Mouse (Mus musculus) hematopoietic stem cell, adult 5-6 weeks (primary cell): ENCODE data around the gene Wdr25. TPM values are rescaled to one million over a fixed set of nuclear protein-coding genes. Genes with fewer than 3 reads are reported as not detected.

Source experiments
- ATAC-seq, 2 experiments: fragments of 125-278 bp in 1 of 2; replicated peaks in 1 of 2; 2 replicates each; pipeline ENCODE4 v1.8.0; 2016 to 2017; ENCODE audit warnings: inconsistent platforms in 2 of 2, mild to moderate bottlenecking in 2 of 2, moderate number of reproducible peaks in 2 of 2, low read depth in 1 of 2, moderate TSS enrichment in 1 of 2; ENCODE audit not compliant: low FRiP score in 2 of 2, poor library complexity in 2 of 2, severe bottlenecking in 2 of 2, insufficient read depth in 1 of 2, low TSS enrichment in 1 of 2
- total RNA-seq: library from RNA; stranded (forward); fragments of 172-1452, 232-1000 nt; gene quantifications from 2 replicates; pipeline ENCODE4 v1.2.3, GENCODE M21; 2017

The Wdr25 gene
- total RNA-seq, 1 experiment from 2014 or later, result 7.6 TPM

DNA sequence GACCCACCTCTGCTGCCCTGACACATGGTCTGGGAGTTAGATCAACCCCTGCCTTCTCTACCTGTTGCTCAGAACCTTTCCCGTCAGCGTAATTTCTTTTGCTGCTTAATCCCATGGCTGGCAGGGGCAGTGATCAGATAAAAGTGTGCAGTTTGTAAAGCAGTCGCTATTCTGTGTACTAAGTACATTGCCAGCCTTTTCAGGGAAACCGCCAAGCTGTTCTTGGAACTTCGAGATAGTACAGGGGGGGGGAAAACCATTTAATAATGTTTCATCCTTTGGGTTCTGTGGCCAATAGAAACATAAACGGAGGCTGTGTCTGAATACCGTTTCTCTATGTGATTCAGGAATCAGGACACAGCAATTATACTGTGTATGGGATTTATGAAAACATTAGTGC, 65.1 kb downstream of the Wdr25 start:
- ATAC-seq, result no peak

DNA sequence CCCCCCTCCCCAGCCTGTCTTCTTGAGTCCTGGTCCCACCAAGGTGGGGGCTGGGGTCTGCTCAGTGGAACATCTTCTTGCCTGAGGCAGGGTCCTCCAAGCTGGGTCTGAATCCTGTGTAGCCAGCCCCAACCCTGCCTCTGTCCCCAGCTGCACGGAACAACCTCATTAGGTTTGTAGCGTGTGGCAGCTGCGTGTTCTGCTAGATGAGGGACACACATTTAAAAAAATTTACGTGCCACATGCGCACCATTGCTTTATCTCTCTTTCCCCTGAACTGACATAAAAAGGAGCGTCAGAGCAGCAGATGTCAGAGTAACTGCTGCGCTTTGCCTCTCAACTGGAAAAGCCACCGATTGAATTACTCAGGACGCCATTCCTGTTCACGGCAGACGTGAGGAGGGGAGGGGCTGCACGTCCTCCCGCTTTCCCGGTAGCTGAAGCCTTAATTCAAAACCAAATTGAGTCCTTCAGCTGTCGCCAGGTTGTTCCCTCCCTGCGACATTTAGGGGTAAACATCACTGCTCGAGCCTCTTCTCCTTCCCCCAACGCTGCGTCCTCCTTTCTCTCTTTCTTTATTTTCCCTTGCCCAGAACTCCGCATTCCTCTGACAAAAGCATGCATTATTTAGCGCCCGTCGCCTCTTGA, 65.7 kb downstream of the Wdr25 start:
- ATAC-seq, result no peak

DNA sequence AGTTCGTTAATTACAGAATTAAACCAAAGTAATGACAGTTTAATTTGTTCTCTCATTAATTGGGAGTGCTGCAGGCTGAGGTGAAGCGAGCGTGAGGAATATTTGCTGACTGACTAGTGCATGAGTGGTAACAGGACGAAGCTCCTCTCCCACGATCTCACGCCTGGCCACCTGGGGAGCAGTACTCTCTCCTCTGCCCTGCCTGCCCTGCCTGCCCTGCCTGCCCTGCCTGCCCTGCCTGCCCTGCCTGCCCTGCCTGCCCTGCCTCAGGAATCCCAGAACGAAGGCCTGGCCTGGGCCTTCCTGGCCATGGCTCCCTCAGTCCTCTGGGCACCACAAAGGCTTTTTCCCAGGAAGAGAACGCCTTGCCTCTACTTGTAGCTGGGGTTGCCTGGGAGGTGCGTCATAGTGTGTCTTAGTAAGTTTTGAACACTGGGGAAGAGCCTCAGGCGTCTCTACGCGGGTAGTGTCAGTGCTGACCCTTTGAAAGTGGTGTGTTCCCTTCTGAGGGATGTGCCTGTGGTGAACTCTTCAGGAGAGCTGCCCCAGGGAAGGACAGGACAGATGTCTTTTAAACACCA, 66.3 kb downstream of the Wdr25 start:
- ATAC-seq, result no peak

DNA sequence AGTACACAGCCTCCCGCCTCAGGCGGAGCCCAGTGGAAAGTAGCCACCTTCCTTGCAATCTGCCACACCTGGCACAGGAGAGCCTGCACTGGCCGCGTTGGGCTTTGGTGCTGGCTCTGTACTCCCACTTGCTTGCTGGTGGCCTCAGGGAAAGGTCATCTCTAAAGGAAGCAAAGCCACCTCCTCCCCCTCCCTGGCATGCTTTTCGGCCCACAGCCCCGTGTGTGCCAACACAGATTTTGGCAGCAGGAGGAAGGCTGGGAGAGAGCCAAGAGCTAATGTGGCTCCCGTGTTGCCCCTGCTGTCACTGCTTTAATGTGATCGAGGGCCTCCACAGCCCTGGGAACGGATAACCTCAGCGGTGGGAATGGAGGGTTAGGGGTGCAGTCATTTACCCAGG, 66.8 kb downstream of the Wdr25 start:
- ATAC-seq, result no peak

DNA sequence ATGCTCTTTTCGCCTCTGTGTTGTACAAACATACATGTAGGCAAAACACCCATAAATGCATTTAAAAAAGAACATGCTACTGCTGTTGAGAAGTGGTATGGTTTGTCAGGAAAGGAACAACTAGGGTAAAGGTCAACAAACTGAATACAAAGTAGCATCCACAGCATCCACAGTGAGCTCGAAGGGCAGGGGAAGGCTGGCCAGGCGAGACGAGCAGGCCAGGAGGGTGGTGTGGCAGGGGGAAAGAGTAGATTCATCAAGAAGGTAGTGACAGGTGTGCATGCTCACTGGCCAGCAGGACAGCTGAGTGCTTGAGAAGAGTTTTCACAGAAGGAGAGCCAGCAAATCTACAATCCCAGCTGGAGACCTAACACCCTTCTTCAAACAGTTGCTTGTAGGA, 74.2 kb downstream of the Wdr25 start:
- no peak for ATAC-seq

DNA sequence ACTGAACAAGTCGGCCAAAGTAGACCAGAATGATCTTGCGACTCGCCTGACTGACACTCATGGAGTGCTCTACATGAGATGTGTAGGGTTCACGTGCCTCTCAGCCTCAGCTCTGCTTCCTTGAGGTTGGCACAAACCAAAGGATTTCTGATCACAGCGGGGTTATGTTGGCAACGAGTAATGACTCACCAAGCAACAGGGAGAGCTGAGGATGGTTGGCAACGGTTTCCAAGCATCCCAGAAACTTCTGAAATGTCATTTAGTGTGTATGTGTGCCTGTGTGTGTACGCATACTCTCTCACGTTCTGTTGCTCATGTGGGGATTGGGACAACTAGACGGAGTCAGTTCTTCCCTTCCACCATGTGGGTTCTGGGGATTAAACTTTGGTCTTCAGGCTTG, 74.6 kb downstream of the Wdr25 start:
- no peak for ATAC-seq

DNA sequence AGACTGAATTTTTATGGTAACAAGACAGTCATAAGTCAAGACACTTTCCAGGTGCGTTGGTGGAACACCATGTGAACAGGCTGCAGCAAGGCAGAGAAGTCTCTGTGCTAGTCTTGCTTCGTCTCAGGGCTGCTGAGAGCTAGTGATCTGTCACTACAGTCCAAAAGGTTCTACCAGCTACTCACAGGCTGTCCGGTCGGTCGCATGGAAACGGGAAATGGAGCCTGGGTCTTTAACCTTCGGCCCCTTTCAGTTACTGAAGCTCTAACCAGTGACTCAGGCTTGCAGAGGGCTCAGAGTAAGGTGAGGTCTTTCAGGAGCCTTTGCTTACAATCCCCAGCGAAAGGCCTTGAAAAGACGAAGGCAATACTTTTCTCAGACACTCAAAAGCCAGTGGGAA, 78.0 kb downstream of the Wdr25 start:
- ATAC-seq, result no peak

DNA sequence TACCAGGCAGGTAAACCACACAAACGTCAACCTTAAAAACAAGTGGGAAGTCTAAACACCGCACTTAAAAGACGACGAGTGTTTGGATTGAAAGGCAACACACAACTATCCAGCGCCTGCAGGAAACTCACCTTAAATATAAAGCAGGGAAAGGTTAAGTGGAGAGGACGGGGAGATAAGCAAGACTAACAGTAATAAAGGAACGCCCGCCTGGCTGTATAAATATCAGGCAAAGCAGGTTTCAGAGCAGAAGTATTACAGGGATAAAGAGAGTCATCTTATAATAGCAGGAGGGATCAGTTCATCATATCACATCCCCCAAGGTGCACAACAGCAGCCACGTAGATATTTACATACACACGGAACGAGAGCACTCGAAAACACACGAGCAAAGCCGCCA, 78.8 kb downstream of the Wdr25 start:
- no peak for ATAC-seq

DNA sequence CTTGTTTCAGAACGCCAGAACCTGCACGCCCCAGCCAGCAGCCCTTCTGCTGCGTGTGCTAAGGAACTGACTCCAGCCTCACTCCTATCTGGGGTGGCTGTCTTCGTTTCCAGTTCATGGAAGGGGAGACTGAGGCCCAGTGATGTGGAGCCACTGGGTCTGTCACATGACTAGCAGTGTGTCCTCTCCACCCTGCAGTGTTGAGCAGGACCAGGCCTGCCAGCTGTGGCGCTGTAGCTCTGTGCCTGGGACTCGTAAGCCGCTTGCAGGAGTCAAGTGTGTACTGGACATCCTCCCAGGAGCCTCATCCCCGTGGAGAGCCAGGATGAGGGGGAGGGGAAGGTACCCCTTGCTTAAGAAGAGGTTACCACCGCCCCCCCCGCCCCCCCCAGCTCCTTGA, 86.5 kb downstream of the Wdr25 start:
- ATAC-seq, result no peak

DNA sequence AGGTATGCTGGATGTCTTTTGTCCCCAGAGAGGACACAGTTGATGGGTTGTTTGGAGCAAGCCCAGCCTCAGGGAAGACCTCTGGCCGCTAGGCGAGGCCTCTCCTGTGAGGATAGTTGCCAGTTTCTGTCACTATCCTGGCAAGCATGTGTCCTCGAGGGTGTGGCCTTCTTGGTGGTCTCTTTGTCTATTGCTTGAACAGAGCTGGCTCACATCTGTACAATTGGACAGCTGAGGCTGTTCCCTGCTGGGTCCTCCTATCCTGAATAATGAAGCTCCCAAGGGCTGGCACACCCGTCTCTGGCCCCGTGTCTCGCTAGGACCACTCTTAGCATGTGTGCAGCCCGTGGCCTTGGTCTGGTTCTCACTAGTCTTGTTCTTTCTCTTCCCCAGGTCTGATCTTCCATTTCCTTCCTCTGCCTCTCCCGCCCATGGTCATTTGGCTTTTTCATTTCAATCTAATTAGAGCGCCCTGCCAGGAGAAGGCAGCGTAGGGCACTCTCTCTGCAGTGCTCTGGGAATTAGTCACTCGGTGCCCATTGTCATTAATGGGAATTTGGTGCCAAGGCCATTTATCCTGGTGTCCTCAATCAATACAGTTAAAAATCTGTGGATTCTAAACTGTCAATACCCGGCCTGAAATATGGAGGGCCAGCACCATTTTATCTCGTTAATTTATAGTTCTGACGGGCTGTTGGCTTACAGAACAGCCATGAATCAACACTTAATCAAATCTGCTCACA, 88.7 kb downstream of the Wdr25 start:
- no peak for ATAC-seq

DNA sequence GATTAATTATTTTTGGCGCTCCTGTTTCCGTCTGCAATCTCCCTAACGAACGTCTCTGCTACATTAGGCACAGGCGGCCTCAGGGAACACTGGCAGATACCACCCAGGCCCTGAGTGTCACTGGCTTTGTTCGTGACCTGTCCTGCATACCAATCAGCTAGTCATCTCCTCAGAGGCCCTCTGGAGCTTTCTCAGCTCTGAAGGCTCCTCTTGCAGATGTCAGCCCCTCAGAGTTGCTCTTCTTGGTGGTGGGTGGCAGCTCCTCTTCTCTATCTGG, 89.2 kb downstream of the Wdr25 start:
- ATAC-seq, result no peak

DNA sequence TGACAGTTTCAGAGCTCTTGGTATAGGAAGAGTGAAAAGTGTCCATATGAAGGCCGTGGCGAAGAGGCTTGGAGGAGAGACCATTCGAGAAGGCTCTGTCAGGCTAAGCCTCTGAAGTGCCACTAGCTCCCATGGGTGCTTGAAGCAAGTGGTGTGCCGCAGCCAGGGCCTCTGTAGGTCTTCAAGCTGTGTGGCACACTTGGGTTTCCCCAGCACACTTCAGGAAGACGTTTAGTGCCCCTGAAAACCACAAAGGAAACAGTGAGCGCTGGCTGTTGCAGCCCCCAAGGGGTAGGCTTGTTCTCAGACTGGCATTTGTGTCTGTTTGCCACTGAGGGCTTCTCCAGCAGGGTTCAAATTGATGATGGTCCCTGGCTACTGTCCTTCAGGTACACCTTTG, 90.1 kb downstream of the Wdr25 start:
- peak; percentile 77 to 91 for ATAC-seq

DNA sequence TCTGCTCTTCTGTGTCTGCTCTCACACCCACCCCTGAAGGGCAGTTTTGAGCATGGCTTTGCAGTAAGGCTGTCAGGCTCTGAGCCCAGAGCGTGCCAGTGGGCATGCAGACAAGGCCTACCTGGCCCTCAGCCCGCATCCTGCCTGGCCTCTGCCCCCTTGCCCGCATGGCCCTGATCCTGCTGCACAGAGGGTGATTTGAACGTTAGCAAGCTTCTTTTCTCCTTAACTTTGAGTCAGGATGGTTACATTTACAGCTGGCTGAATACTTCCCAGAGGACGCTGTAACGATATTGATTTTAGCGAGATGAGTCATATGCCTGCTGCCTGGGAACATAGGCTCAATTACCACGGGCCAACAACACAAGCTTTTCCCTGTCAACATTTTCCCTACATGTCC, 91.0 kb downstream of the Wdr25 start:
- ATAC-seq, result no peak

DNA sequence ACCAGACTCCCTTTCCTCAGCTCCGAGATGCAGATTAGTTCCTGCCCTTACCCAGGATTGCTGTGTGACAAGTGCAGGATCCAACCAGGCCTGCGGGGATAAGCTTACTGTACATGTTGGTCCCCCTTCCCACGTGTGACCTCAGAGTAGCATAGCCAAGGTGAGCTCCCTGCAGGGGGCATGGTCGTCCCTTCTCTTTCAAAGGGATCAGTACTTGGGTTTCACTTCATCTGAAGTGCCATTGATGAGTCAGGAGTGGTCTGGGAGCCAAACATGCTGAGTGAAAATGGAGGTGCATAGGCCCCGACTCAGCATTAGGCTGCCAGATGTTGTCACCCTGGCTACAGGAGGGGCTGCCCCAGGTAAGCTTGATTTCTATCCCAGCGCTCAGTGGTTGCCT, 91.6 kb downstream of the Wdr25 start:
- ATAC-seq, result no peak

DNA sequence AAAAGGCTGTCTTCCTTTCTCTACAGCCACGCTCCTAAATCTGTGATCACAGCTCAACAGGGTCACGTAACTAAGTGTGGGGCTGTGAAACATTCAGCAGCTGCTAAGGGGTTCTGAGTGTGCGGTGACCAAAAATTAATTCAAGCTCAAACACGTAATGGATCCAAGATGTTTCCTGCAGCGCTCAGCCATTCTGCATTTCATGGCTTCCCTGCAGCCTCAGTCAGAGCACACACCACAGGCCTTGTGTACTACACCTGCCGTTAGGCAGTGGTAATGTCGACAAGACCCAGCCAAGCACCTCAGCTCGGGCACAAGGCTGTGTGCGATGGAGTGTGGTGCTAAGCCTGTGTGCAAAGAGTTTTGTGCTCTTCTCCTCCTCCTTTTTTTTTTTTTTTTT, 94.0 kb downstream of the Wdr25 start:
- ATAC-seq, result no peak

DNA sequence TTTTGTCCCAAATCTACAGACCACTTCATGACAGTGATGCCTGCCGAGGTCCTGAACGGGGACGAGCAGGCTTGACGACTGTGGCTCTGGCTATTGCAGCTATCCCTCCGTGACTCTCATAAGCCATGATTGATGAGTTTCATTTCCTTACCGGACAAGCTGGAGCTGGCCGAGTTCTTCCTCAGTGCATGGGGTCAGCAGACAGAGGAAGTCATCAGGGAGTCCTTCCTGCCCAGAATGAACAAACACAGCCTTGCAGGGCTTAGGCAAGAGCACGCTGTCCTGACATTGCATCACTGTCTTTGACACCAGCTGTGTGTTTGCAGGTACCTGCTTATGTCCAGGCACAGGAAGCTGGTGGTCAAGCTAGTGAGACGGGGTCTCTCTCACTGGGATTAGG, 97.0 kb downstream of the Wdr25 start:
- peak in 1 of 2 experiments; percentile 56; a peak in 1 of 4 replicates for ATAC-seq

DNA sequence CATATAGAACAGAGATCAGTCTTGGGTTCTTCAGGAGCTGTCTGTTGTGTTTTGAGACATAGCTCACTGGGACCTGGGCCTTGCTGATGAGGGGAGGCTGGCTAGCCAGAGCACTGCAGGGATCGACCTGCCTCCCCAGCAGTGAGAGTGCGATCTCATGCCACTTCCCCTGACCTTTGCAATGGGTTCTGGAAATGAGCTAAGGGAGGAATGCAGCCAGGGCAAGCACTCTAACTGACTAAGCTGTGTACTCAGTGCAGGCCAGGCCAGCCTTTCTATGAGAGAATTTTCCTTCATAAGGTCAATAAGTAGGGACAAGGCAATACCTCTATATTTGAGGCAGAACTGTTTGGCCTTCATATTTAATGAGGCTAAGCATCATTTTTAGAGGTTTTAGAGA, 99.6 kb downstream of the Wdr25 start:
- ATAC-seq, result no peak

DNA sequence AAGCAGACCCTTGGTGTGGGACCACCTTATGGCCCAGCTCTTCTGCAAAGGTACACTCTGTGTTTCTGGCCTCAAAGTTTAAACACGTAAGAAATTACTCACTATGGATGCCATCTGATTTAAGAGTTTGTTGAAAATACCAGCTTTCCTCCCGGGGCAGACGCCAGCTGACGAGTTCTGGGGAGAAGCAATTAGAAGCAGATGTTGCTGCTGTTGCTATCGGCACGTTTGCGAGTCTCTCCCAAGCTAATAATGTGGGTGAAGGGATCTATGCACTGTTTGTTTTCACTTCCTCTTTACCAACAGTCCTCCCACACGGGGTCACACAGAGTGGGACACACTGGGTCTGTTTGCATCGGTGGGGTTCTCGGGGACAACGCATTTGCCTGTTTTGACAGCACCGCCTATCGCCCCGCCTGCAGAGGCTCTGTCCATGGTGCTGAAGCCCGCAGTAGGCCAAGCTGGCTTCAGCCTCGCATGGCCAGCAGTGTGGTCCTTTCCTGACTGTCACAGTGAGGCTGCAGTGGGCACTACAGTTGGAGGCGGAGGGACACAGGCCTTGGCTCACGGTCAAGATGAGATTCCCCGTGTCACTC, 101.1 kb downstream of the Wdr25 start:
- ATAC-seq, result peak; percentile 88 to 90
